Mouse (Mus musculus) hindbrain, embryonic 10.5 days (tissue): ENCODE measurements around the gene Pagr1b. TPM values are rescaled to one million over a fixed set of nuclear protein-coding genes. Genes with fewer than 3 reads are reported as not detected.
A peak's percentile ranks its signal among the peaks of the same experiment; 100 is the strongest.

ENCODE experiments used
- DNase-seq: peaks from one replicate; pipeline ENCODE4 v3.0.0-alpha.2; 2017; ENCODE audit warnings: low spot score
- H3K27ac ChIP-seq: fragments of 300-500 bp; sonication (generic); 2 replicates; pipeline ENCODE4 v1.5.1; 2016; ENCODE audit warnings: mild to moderate bottlenecking, moderate library complexity
- H3K27me3 ChIP-seq: fragments of 300-500 bp; sonication (generic); 2 replicates; pipeline ENCODE4 v1.6.1; 2016; ENCODE audit warnings: mild to moderate bottlenecking; ENCODE audit not compliant: poor library complexity, insufficient read depth, severe bottlenecking
- H3K36me3 ChIP-seq: fragments of 300-500 bp; sonication (generic); 2 replicates; pipeline ENCODE4 v1.6.1; 2016; ENCODE audit warnings: mild to moderate bottlenecking, moderate library complexity
- H3K4me1 ChIP-seq: fragments of 300-500 bp; sonication (generic); replicated peaks from 2 replicates; pipeline ENCODE4 v1.6.1; 2016; ENCODE audit warnings: mild to moderate bottlenecking
- H3K4me3 ChIP-seq: fragments of 300-500 bp; sonication (generic); 2 replicates; pipeline ENCODE4 v1.5.1; 2016; ENCODE audit warnings: mild to moderate bottlenecking, moderate library complexity
- H3K9me3 ChIP-seq: fragments of 300-500 bp; sonication (generic); 2 replicates; pipeline ENCODE4 v1.6.1; 2016; ENCODE audit warnings: mild to moderate bottlenecking, moderate library complexity
- WGBS: fragments of 180-500 bp; shearing (Covaris S2); methylation state at CpG from one replicate; pipeline ENCODE4 v1.1.7; 2016; 5-methylcytosine and 5-hydroxymethylcytosine counted together
- polyA plus RNA-seq: library from polyadenylated mRNA; unstranded; fragments of >200 nt; fragmentation: Nextera tagmentation; extraction: Ambion mirVana; gene quantifications from 2 replicates; pipeline ENCODE4 v1.2.1, GENCODE M21; 2016

Gene Pagr1b
- polyA plus RNA-seq, 1 experiment from 2014 or later: 0.55 TPM

DNA sequence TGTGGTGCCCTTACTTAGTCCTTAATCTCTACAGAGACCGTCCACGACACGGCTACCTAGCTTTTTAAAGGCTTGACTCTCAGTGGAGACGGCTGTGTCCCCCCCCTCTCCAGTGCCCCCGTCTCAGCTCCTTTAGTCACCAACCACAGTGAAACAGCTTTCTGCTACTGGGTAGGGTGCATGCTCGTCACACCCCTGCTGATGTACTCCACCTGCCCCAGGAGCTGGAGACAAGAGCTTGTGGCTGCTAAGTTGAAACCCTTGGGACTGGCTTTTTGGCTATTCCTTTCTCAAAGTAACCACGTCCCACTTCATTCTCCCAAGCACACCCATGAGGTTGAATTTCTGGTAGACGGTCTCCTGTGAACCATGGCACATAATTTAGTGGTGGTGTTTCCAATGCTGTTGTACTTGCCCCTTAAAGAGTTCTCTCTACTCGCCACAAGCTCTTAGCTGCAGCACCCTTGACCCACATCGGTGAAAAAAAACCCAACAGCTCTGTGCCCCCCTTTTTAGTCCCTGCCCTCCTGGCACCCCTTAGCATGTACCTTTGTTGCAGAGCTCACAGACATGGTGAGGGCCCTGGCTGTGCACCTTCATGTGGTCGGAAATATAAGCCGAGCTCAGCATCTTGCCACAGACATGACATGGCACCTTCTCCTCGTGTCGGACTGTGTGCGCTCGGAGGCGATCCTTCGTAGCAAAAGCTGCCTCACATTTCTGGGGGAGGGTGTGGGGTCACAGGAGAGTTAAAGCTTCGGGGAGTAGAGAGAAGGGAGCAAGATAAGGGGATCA lies 7.8 kb upstream of the Pagr1b start:
- H3K36me3 ChIP-seq: peaks cover 60% of the 10 kb centered on the region
- H3K4me3 ChIP-seq: peak overlapping the region; percentile 90
- DNase-seq: no peak
- H3K4me1 ChIP-seq: peaks cover 81% of the 10 kb centered on the region
- 38% methylated on average over 19 of the region's 19 CpGs for WGBS
- peak overlapping the region; percentile 100 for H3K27ac ChIP-seq
- no peaks in the 10 kb centered on the region for H3K27me3 ChIP-seq
- no peaks in the 10 kb centered on the region for H3K9me3 ChIP-seq

DNA sequence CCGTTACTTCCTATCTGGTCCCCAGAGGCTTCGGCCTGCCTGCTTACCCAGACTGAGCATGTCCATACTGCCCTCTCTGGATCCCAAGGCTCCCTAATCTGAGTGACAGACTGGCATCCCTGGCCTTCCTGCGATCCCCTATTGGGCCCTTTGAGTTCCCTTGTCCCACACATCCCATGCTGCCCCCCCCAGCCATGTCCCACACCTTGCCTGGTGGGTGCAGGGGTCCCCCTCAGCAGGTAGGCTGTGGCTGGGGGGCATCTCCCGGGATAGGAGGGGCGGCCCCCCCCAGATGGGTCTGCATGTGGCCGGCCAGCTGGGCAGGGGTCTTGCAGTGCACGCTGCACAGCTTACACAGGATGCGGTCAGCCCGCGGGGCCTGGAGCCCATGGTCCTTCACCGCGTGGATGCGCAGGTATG lies 7.0 kb upstream of the Pagr1b start:
- Histone ChIP-seq H3K36me3 (peaks cover 51% of the 10 kb centered on the region), H3K27ac (peak overlapping the region; percentile 100), H3K4me3 (peak overlapping the region; percentile 90), H3K4me1 (peaks cover 84% of the 10 kb centered on the region), H3K27me3 (no peaks in the 10 kb centered on the region), H3K9me3 (no peaks in the 10 kb centered on the region)
- no peak for DNase-seq
- 79% methylated on average over 13 of the region's 13 CpGs for WGBS

DNA sequence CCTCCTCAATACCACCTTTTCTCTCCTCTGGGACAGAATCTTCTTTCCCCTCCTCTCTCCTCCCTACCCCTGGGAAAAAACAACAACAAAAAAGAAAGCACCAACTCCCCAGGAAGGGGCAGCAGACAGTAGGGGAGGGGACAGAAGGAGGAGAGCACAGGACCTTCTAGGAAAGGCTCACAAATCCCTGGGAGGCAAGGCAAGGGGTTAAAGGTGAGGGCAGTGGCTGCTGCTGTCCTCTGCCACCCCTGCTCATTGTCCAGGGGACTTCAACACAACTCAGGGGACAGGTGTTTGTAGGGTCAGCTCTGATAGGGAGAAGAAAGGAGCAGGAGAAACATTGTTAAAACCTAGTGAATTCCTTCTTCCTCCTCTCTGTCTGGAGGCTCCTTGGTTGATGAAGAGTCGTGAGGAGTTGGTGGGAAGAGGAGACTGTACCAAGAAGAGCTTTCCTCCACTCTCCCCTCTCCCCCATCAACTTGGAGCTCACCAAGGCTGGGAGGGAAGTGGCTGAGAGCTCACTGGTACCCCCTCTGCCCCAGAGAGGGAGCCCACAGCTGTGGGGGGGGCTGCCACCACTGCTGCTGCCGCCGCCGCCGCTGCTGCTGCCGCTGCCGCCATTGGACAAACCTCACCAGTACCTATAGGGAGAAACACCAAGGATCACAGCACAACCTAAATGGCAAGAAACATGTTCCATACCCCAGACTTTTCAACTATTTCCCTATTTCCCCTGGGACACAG lies 6.4 kb upstream of the Pagr1b start:
- WGBS: 77% methylated on average over 7 of the region's 7 CpGs
- peaks cover 84% of the 10 kb centered on the region for H3K4me1 ChIP-seq

DNA sequence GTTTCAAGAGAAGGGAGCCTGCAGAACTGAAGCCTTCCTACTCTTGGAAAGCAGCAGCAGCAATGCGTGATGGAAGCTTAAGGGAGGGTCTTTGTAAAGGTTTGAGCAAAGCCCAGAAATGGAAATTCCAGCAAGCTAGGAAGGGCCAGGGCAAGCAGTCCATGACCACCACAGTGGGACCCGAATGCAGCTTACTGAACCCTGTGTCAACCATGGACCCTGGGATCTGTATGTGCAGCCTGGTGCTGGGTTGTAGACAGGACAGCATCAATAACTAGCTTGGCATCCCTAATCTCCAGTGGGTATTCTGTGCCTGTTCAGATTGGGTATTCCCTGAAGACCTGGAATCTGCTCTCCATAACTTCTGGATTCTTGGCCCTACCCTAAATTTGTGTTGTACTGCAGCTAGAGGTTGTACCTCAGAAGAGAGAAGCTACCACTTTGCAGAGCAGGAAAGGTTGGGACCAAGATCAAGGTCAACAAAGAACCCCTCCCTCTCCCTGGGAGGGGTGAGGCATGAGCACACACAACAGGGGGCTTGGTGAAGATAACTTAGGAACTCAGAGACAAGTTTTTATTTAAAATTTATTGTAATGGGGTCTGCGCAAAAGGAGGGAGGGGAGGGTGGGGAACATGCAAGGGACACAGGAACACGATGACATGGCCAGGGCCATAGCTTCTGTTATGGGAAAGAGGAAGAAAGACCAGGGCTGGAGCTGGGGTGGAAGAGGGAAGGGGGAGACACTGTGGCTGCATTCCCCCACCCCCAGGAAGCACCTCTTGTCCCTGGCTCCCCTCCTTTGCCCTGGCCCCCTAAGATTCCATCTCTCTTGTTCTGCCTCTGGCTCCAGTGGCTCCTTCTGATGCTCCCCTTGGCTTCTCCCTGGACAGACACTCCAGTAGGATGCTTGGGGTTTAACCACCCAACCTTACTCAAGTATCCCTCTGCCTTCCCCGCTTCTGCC lies 5.6 kb upstream of the Pagr1b start:
- Histone ChIP-seq H3K4me1 (peaks cover 80% of the 10 kb centered on the region), H3K4me3 (peak overlapping the region; percentile 90), H3K36me3 (peaks cover 43% of the 10 kb centered on the region), H3K27me3 (no peaks in the 10 kb centered on the region), H3K9me3 (no peaks in the 10 kb centered on the region), H3K27ac (peak overlapping the region; percentile 86)
- no peak for DNase-seq
- 39% methylated on average over 5 of the region's 5 CpGs for WGBS

More for the DNA sequence above, 6.4 kb upstream of the Pagr1b start:
- Histone ChIP-seq H3K36me3 (peaks cover 46% of the 10 kb centered on the region), H3K9me3 (no peaks in the 10 kb centered on the region), H3K27me3 (no peaks in the 10 kb centered on the region), H3K27ac (peak overlapping the region; percentile 100), H3K4me3 (peak overlapping the region; percentile 90)
- no peak for DNase-seq

DNA sequence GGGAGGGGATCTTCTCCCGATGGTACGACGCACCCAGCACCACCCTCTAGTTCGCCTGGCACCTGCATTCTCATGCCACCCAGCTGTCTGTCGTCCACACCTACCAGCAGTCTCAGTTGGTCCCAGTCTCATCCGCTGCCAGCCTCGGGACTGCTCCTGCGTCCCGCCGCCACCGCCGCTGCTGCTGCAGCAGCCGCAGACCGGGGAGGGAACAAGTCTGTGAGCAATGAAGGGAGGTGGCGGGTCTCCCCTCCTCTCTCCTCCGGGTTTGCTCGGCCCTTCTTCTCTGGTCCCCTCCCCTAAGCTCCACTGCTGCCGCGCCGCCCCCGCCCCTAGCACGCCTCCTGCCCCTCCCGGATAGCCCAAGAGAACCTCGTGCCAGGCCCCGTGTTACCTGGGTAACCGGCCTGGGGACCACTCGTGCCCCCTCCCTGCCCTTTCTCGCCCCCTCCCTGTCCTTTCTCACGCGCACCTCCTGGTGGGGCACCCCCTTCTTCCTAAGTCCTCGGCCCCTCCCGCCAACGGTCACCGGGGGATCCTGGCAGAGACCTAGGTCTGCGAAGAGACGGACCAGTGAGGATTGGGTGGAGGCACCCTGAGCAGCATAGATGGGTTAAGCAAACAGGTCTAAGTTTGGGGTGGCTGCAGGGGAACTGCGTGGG lies 4.7 kb upstream of the Pagr1b start, which contains the start of the genes Gm42742 and Prrt2:
Gm42742 (minus strand) TSS at position 197 of the 662 bp plus-strand sequence.
Prrt2 (minus strand) TSS at position 311 of the 662 bp plus-strand sequence.
- Histone ChIP-seq H3K27me3 (no peaks in the 10 kb centered on the region), H3K4me1 (peaks cover 88% of the 10 kb centered on the region), H3K27ac (peak within 1 kb of the TSS; percentile 86), H3K36me3 (peaks cover 43% of the 10 kb centered on the region), H3K4me3 (peak within 1 kb of the TSS; percentile 90), H3K9me3 (no peaks in the 10 kb centered on the region)
- under 1% methylated on average over 37 of the region's 37 CpGs for WGBS
- DNase-seq: peak; percentile 68

DNA sequence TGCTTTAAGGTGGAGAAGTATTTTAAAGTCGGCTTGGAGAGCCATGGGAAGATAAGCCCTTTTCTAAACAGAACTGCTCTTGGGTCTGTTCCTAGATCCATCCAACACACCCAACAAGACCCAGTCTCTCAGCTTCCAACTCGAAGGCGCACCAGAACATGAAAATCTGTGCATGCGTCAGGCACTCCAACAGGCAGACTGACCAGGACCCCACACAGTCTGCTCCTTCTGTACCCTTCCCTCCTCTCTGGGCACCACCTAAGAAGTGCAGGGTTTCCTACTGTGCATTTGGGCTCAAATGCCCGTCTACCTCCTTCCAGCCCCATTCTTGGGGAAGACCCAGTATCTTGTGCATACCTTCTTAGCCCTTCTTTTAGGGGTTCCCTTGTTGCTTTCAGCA lies 4.2 kb upstream of the Pagr1b start:
- Histone ChIP-seq H3K9me3 (no peaks in the 10 kb centered on the region), H3K4me3 (peak overlapping the region; percentile 90), H3K27me3 (no peaks in the 10 kb centered on the region), H3K27ac (peak overlapping the region; percentile 86), H3K36me3 (peaks cover 47% of the 10 kb centered on the region), H3K4me1 (peaks cover 93% of the 10 kb centered on the region)
- no peak for DNase-seq
- WGBS: 32% methylated on average over 5 of the region's 5 CpGs

DNA sequence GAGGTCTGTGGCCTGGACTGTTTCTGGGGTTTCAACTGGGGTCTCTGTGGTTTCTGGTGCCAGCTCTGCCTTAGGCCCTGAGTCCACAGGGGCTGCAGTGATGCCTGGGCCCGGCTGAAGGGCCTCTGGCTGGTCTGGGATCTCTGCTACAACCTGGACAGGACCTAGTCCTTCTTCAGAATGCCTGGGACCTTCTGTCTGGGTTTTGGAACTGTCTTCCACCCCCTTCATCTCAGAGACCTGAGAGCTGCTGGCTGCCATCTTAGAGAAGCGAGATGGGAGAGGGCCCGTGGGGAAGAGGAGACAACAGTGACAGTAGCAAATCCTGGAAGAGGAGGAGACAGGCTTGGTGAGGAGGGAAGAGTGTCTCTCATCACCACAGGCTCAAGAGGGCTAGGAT lies 3.7 kb upstream of the Pagr1b start:
- DNase-seq: no peak
- H3K4me3 ChIP-seq: peak overlapping the region; percentile 90
- no peaks in the 10 kb centered on the region for H3K9me3 ChIP-seq
- no peaks in the 10 kb centered on the region for H3K27me3 ChIP-seq
- H3K4me1 ChIP-seq: peaks cover 93% of the 10 kb centered on the region
- WGBS: 62% methylated on average over 3 of the region's 3 CpGs
- peak overlapping the region; percentile 86 for H3K27ac ChIP-seq
- H3K36me3 ChIP-seq: peaks cover 47% of the 10 kb centered on the region

DNA sequence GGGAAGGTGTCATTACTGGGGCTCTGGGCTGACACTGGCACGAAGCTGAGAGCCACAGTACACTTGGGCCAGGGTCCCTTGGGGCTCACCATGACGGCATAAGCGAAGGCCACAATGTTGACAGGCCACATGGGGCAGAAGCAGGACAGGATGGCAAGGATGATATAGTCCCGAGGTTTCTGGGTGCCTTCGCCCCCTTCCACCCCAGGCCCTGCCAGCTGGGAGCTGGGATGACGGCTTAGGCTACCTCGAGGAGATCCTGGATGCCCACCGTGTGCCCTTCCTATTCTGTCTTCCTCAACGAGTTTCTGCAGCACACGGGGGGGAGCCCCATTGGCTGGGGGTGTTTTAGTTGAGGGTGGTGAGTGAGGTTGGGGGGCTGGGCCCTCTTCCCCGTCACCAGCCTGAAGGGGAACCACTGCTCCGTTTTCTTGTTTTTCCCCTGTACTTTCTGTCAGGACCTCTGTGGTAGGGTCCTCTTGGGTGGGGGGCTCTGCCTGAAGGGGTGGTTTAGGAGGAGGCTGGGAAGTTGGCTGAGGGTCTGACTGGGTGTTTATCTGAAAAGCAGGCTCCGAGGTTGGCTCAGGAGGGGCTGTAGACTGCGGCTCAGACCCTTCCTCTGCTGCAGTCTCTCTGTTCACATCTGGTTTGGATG lies 3.1 kb upstream of the Pagr1b start:
- Histone ChIP-seq H3K36me3 (peaks cover 47% of the 10 kb centered on the region), H3K27me3 (no peaks in the 10 kb centered on the region), H3K27ac (peak overlapping the region; percentile 98), H3K9me3 (no peaks in the 10 kb centered on the region), H3K4me3 (peak overlapping the region; percentile 90; the same call in 1 of the 2 replicates), H3K4me1 (peaks cover 93% of the 10 kb centered on the region)
- no peak for DNase-seq
- 77% methylated on average over 14 of the region's 14 CpGs for WGBS

DNA sequence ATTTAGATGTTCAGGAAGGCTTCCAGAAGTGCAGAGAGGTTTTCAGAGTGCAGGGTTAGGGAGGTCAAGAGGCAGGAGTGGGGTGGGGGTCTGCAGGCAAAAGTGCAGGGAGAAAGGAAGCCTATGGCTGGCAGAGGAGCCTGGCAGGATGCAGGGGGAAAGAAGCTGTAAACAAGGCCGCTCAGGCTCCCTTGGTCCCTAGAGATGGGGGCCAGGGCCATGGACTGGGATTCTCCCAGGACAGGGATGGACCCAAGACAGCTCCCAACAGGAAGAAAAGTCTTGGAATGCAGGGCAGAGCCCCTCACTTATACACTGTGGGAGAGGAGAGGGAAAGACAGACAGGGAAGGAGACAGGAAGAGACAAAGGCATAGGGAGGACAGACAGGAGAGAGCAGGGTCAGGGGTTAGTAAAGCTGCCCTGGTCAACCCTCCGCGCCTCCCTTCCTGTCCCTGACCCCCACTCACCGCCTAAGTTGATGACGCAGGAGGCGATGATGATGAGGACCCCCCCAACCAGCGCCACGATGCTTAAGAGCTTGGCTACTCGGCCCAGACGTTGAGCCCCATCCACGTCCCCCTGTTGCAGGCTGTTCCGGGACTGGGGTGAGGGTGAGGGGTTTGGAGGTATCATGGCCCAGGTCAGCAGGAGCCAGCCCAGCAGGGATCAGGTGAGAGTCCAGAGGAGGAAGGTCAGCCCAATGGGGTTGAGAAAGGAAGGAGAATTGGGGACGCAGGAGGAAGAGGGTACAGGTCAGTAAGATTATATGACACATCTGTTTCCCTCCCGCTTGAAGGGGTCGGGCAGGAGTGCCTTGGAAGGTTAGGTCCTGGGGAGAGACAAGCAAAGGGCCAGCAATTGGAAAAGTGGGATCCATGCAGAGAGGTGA lies 2.4 kb upstream of the Pagr1b start:
- peaks cover 47% of the 10 kb centered on the region for H3K36me3 ChIP-seq
- 80% methylated on average over 15 of the region's 15 CpGs for WGBS

DNA sequence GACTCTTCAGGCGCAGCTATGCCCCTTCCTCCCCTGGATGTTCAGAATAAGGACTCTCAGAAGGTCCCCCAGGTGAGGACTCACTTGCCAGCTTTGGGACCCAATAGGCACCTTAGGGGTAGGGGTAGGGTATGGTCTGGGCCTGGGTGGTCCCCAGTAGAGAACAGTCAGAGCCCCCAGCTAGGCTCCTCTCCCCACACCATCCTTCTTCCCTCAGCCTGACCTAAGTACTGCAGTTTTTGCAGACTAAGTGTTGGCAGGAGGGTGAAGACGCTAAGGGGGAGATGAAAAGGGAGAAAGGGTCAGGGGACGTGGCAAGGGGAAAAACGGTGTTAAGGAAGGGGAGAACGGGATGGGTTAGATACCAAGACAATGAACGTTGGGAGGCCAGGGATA lies 1.7 kb upstream of the Pagr1b start:
- H3K27me3 ChIP-seq: no peaks in the 10 kb centered on the region
- H3K27ac ChIP-seq: peak overlapping the region; percentile 98
- no peaks in the 10 kb centered on the region for H3K9me3 ChIP-seq
- peaks cover 47% of the 10 kb centered on the region for H3K36me3 ChIP-seq
- DNase-seq: no peak
- peak overlapping the region; percentile 90; the same call in 1 of the 2 replicates for H3K4me3 ChIP-seq
- WGBS: 54% methylated on average over 6 of the region's 6 CpGs
- peaks cover 88% of the 10 kb centered on the region for H3K4me1 ChIP-seq

More for the DNA sequence above, 2.4 kb upstream of the Pagr1b start:
- Histone ChIP-seq H3K27ac (peak overlapping the region; percentile 98), H3K4me3 (peak overlapping the region; percentile 90; the same call in 1 of the 2 replicates), H3K4me1 (peaks cover 91% of the 10 kb centered on the region), H3K9me3 (no peaks in the 10 kb centered on the region), H3K27me3 (no peaks in the 10 kb centered on the region)
- DNase-seq: no peak
